Mouse (Mus musculus) midbrain, embryonic 10.5 days (tissue): ENCODE measurements at regions not wholly inside any gene's neighbourhood (a gene's known extent, or its start where the extent isn't known, plus 50 kb on each side); places are given as distances from the start of the nearest gene placed in this dataset.

Experiments
- DNase-seq: peaks from one replicate; pipeline ENCODE4 v3.0.0-alpha.2; 2017; ENCODE audit warnings: low spot score
- H3K27ac ChIP-seq: fragments of 300-500 bp; sonication (generic); replicated peaks from 2 replicates; pipeline ENCODE4 v1.5.1; 2016; ENCODE audit warnings: mild to moderate bottlenecking
- H3K27me3 ChIP-seq: fragments of 300-500 bp; sonication (generic); 2 replicates; pipeline ENCODE4 v1.6.1; 2016; ENCODE audit warnings: low read depth, mild to moderate bottlenecking; ENCODE audit not compliant: poor library complexity, severe bottlenecking
- H3K36me3 ChIP-seq: fragments of 300-500 bp; sonication (generic); 2 replicates; pipeline ENCODE4 v1.6.1; 2016; ENCODE audit warnings: mild to moderate bottlenecking, moderate library complexity
- H3K4me1 ChIP-seq: fragments of 300-500 bp; sonication (generic); 2 replicates; pipeline ENCODE4 v1.6.1; 2016
- H3K4me3 ChIP-seq: fragments of 300-500 bp; sonication (generic); 2 replicates; pipeline ENCODE4 v1.5.1; 2016; ENCODE audit warnings: mild to moderate bottlenecking, moderate library complexity
- H3K9me3 ChIP-seq: fragments of 300-500 bp; sonication (generic); replicated peaks from 2 replicates; pipeline ENCODE4 v1.6.1; 2016; ENCODE audit warnings: mild to moderate bottlenecking
- WGBS: fragments of 180-500 bp; shearing (Covaris S2); methylation state at CpG from one replicate; pipeline ENCODE4 v1.1.7; 2016; 5-methylcytosine and 5-hydroxymethylcytosine counted together

- H3K36me3 ChIP-seq, result no peaks in the 10 kb centered on the region
- H3K27ac ChIP-seq, result no peak overlapping the region
- DNase-seq, result peak; percentile 66
- H3K27me3 ChIP-seq, result peaks cover 2% of the 10 kb centered on the region; the same call in 1 of the 2 replicates
- peaks cover 50% of the 10 kb centered on the region for H3K4me1 ChIP-seq
- no peak overlapping the region for H3K4me3 ChIP-seq
- WGBS, result 15% methylated on average over 3 of the region's 3 CpGs
- H3K9me3 ChIP-seq, result no peaks in the 10 kb centered on the region
Measured at GRCm38 (mm10) chr6:89070011-89070410, 168.0 kb downstream of the Tpra1 start.

- Histone ChIP-seq H3K27ac (peak overlapping the region; percentile 83), H3K4me1 (peaks cover 38% of the 10 kb centered on the region), H3K36me3 (no peaks in the 10 kb centered on the region), H3K27me3 (no peaks in the 10 kb centered on the region), H3K9me3 (no peaks in the 10 kb centered on the region), H3K4me3 (no peak overlapping the region)
- 14% methylated on average over 2 of the region's 2 CpGs for WGBS
- DNase-seq, result peak; percentile 66
Measured at GRCm38 (mm10) chr6:89071766-89072165, 169.7 kb downstream of the Tpra1 start.

GRCm38 (mm10) chr6:89072569-89072968 is 170.5 kb downstream of the Tpra1 start:
- DNase-seq, result no peak
- peaks cover 34% of the 10 kb centered on the region for H3K4me1 ChIP-seq
- H3K9me3 ChIP-seq, result no peaks in the 10 kb centered on the region
- peak overlapping the region; percentile 83 for H3K27ac ChIP-seq
- H3K27me3 ChIP-seq, result no peaks in the 10 kb centered on the region
- WGBS, result 58% methylated on average over 2 of the region's 2 CpGs
- no peaks in the 10 kb centered on the region for H3K36me3 ChIP-seq
- no peak overlapping the region for H3K4me3 ChIP-seq

GRCm38 (mm10) chr6:89081624-89082300 is 179.7 kb downstream of the Tpra1 start:
- 70% methylated on average over 6 of the region's 6 CpGs for WGBS
- Histone ChIP-seq H3K27ac (no peak overlapping the region), H3K4me1 (peaks cover 11% of the 10 kb centered on the region), H3K36me3 (no peaks in the 10 kb centered on the region), H3K27me3 (no peaks in the 10 kb centered on the region), H3K9me3 (no peaks in the 10 kb centered on the region), H3K4me3 (no peak overlapping the region)
- DNase-seq, result no peak

GRCm38 (mm10) chr6:89084437-89084836 is 182.4 kb downstream of the Tpra1 start:
- WGBS, result 95% methylated on average over 3 of the region's 3 CpGs
- no peaks in the 10 kb centered on the region for H3K36me3 ChIP-seq
- H3K4me1 ChIP-seq, result peaks cover 11% of the 10 kb centered on the region
- H3K27me3 ChIP-seq, result no peaks in the 10 kb centered on the region
- no peak overlapping the region for H3K27ac ChIP-seq
- no peak for DNase-seq
- peaks cover 2% of the 10 kb centered on the region for H3K9me3 ChIP-seq
- H3K4me3 ChIP-seq, result no peak overlapping the region

- 91% methylated on average over 6 of the region's 6 CpGs for WGBS
- Histone ChIP-seq H3K4me3 (no peak overlapping the region), H3K4me1 (peaks cover 8% of the 10 kb centered on the region), H3K27me3 (no peaks in the 10 kb centered on the region), H3K27ac (no peak overlapping the region), H3K36me3 (no peaks in the 10 kb centered on the region), H3K9me3 (peaks cover 6% of the 10 kb centered on the region)
- no peak for DNase-seq
Measured at GRCm38 (mm10) chr6:89085151-89085550, 183.1 kb downstream of the Tpra1 start.

- no peaks in the 10 kb centered on the region for H3K4me1 ChIP-seq
- H3K4me3 ChIP-seq, result no peak overlapping the region
- no peak for DNase-seq
- no peak overlapping the region for H3K27ac ChIP-seq
- no peaks in the 10 kb centered on the region for H3K27me3 ChIP-seq
- peaks cover 6% of the 10 kb centered on the region for H3K9me3 ChIP-seq
- WGBS, result 87% methylated on average over 4 of the region's 4 CpGs
- no peaks in the 10 kb centered on the region for H3K36me3 ChIP-seq
Measured at GRCm38 (mm10) chr6:89087620-89088019, 185.6 kb downstream of the Tpra1 start.

- Histone ChIP-seq H3K27ac (no peak overlapping the region), H3K4me1 (no peaks in the 10 kb centered on the region), H3K27me3 (no peaks in the 10 kb centered on the region), H3K9me3 (peaks cover 6% of the 10 kb centered on the region), H3K4me3 (no peak overlapping the region), H3K36me3 (no peaks in the 10 kb centered on the region)
- 94% methylated on average over 5 of the region's 5 CpGs for WGBS
- DNase-seq, result no peak
Measured at GRCm38 (mm10) chr6:89090096-89090495, 188.0 kb downstream of the Tpra1 start.

GRCm38 (mm10) chr6:89095911-89096310 is 193.9 kb downstream of the Tpra1 start:
- WGBS, result 96% methylated on average over 14 of the region's 14 CpGs
- no peaks in the 10 kb centered on the region for H3K27me3 ChIP-seq
- H3K4me3 ChIP-seq, result no peak overlapping the region
- peaks cover 5% of the 10 kb centered on the region for H3K4me1 ChIP-seq
- no peak for DNase-seq
- H3K27ac ChIP-seq, result no peak overlapping the region
- no peaks in the 10 kb centered on the region for H3K36me3 ChIP-seq
- H3K9me3 ChIP-seq, result no peaks in the 10 kb centered on the region

- Histone ChIP-seq H3K27me3 (no peaks in the 10 kb centered on the region), H3K4me1 (peaks cover 5% of the 10 kb centered on the region), H3K36me3 (no peaks in the 10 kb centered on the region), H3K27ac (no peak overlapping the region), H3K9me3 (no peaks in the 10 kb centered on the region), H3K4me3 (no peak overlapping the region)
- WGBS, result 90% methylated on average over 8 of the region's 8 CpGs
- DNase-seq, result no peak
Measured at GRCm38 (mm10) chr6:89097531-89097930, 195.5 kb downstream of the Tpra1 start.

- no peaks in the 10 kb centered on the region for H3K9me3 ChIP-seq
- peaks cover 29% of the 10 kb centered on the region for H3K4me1 ChIP-seq
- no peaks in the 10 kb centered on the region; the same call in 1 of the 2 replicates for H3K27me3 ChIP-seq
- WGBS, result 78% methylated on average over 1 of the region's 1 CpGs
- DNase-seq, result no peak
- no peak overlapping the region for H3K27ac ChIP-seq
- H3K36me3 ChIP-seq, result no peaks in the 10 kb centered on the region
- no peak overlapping the region for H3K4me3 ChIP-seq
Measured at GRCm38 (mm10) chr6:89119241-89119640, 217.2 kb downstream of the Tpra1 start.

- no peaks in the 10 kb centered on the region; the same call in 1 of the 2 replicates for H3K27me3 ChIP-seq
- H3K4me3 ChIP-seq, result no peak overlapping the region
- H3K4me1 ChIP-seq, result peaks cover 29% of the 10 kb centered on the region
- H3K36me3 ChIP-seq, result no peaks in the 10 kb centered on the region
- no peak overlapping the region for H3K27ac ChIP-seq
- no peaks in the 10 kb centered on the region for H3K9me3 ChIP-seq
- WGBS, result 69% methylated on average over 4 of the region's 4 CpGs
- DNase-seq, result no peak
Measured at GRCm38 (mm10) chr6:89121023-89121745, 219.1 kb downstream of the Tpra1 start.

GRCm38 (mm10) chr6:89121746-89122070 is 219.7 kb downstream of the Tpra1 start:
- H3K9me3 ChIP-seq, result no peaks in the 10 kb centered on the region
- no peak overlapping the region for H3K27ac ChIP-seq
- no peaks in the 10 kb centered on the region for H3K36me3 ChIP-seq
- H3K4me3 ChIP-seq, result no peak overlapping the region
- DNase-seq, result no peak
- WGBS, result 75% methylated on average over 3 of the region's 3 CpGs
- H3K4me1 ChIP-seq, result peaks cover 29% of the 10 kb centered on the region
- H3K27me3 ChIP-seq, result no peaks in the 10 kb centered on the region; the same call in 1 of the 2 replicates
